Mouse (Mus musculus) T-cell, adult 2 months (primary cell): ENCODE results near the gene Olfr1012.
"Not testable (repeated sequence)": the region's sequence is repeated elsewhere in the genome, so short reads cannot be mapped to it uniquely, and the experiment has no call there.

ENCODE experiments used
- DNase-seq: peaks from one replicate; pipeline ENCODE4 v3.0.0; 2022; ENCODE audit warnings: low spot score

The Olfr1012 gene

GRCm38 (mm10) chr2:85762666-85763065, at the start of gene Olfr1012:
Gene Olfr1012, minus strand, starts transcription at chr2:85762766.
- no peak for DNase-seq

- no peak for DNase-seq
Measured at GRCm38 (mm10) chr2:85804501-85804900, 41.9 kb upstream of the Olfr1012 start.

- DNase-seq: no peak
Measured at GRCm38 (mm10) chr2:85802444-85802843, 39.9 kb upstream of the Olfr1012 start, which contains the start of gene Olfr1016. Gene Olfr1016, minus strand, starts transcription at chr2:85802544.

- no peak for DNase-seq
Measured at GRCm38 (mm10) chr2:85792331-85792730, 29.8 kb upstream of the Olfr1012 start.

- no peak for DNase-seq
Measured at GRCm38 (mm10) chr2:85781717-85782116, 19.2 kb upstream of the Olfr1012 start, which contains the start of gene Olfr1015. Gene Olfr1015, plus strand, starts transcription at chr2:85782017.

- DNase-seq: no peak
Measured at GRCm38 (mm10) chr2:85772413-85772812, 9.8 kb upstream of the Olfr1012 start, which contains the start of gene Olfr1014. Gene Olfr1014, plus strand, starts transcription at chr2:85772713.

GRCm38 (mm10) chr2:85766798-85767197, 4.2 kb upstream of the Olfr1012 start, which contains the start of gene Olfr1013:
Gene Olfr1013, plus strand, starts transcription at chr2:85767098.
- DNase-seq: no peak

- no peak for DNase-seq
Measured at GRCm38 (mm10) chr2:85753822-85754221, 8.7 kb downstream of the Olfr1012 start.

- DNase-seq: no peak
Measured at GRCm38 (mm10) chr2:85725793-85726192, 36.8 kb downstream of the Olfr1012 start.

GRCm38 (mm10) chr2:85715119-85715518, 47.4 kb downstream of the Olfr1012 start, which contains the start of gene Olfr1009:
Gene Olfr1009, plus strand, starts transcription at chr2:85715419.
- no peak for DNase-seq

GRCm38 (mm10) chr2:85711159-85711558, 51.4 kb downstream of the Olfr1012 start:
- DNase-seq: no peak

- not testable (repeated sequence) for DNase-seq
Measured at GRCm38 (mm10) chr2:85710680-85711079, 51.9 kb downstream of the Olfr1012 start.
